Mouse (Mus musculus) liver, embryonic 15.5 days (tissue): ENCODE measurements around the gene Gm9844. TPM values are rescaled to one million over a fixed set of nuclear protein-coding genes. Genes with fewer than 3 reads are reported as not detected.
"Not testable (repeated sequence)": the region's sequence is repeated elsewhere in the genome, so short reads cannot be mapped to it uniquely, and the experiment has no call there.

Source experiments
- ATAC-seq: fragments of 200-750 bp; cut with Nextera tagmentation; 2 replicates; pipeline ENCODE4 v1.8.0; 2017; ENCODE audit warnings: moderate number of reproducible peaks, mild to moderate bottlenecking, moderate library complexity; ENCODE audit not compliant: insufficient read depth
- H3K27ac ChIP-seq: fragments of 300-500 bp; sonication (generic); replicated peaks from 2 replicates; pipeline ENCODE4 v1.5.1; 2015; ENCODE audit warnings: mild to moderate bottlenecking, inconsistent platforms
- H3K27me3 ChIP-seq: fragments of 300-500 bp; sonication (generic); 2 replicates; pipeline ENCODE4 v1.6.1; 2015; ENCODE audit warnings: mild to moderate bottlenecking, inconsistent platforms
- H3K36me3 ChIP-seq: fragments of 300-500 bp; sonication (generic); replicated peaks from 2 replicates; pipeline ENCODE4 v1.6.1; 2015; ENCODE audit warnings: moderate library complexity, mild to moderate bottlenecking, inconsistent platforms
- H3K4me1 ChIP-seq: fragments of 300-500 bp; sonication (generic); replicated peaks from 2 replicates; pipeline ENCODE4 v1.6.1; 2015; ENCODE audit warnings: inconsistent platforms
- H3K4me2 ChIP-seq: fragments of 300-500 bp; sonication (generic); 2 replicates; pipeline ENCODE4 v1.6.1; 2015; ENCODE audit warnings: moderate library complexity, mild to moderate bottlenecking, inconsistent platforms
- H3K4me3 ChIP-seq: fragments of 300-500 bp; sonication (generic); replicated peaks from 2 replicates; pipeline ENCODE4 v1.5.1; 2015; ENCODE audit warnings: mild to moderate bottlenecking, inconsistent platforms
- H3K9ac ChIP-seq: fragments of 300-500 bp; sonication (generic); 2 replicates; pipeline ENCODE4 v1.6.1; 2015; ENCODE audit warnings: moderate library complexity, mild to moderate bottlenecking, inconsistent platforms
- H3K9me3 ChIP-seq: fragments of 300-500 bp; sonication (generic); replicated peaks from 2 replicates; pipeline ENCODE4 v1.6.1; 2016; ENCODE audit warnings: inconsistent platforms
- WGBS: fragments of 180-500 bp; shearing (Covaris S2); methylation state at CpG from one replicate; pipeline ENCODE4 v1.1.7; 2015; ENCODE audit warnings: mixed read lengths; ENCODE audit not compliant: insufficient replicate concordance; 5-methylcytosine and 5-hydroxymethylcytosine counted together
- polyA plus RNA-seq: library from polyadenylated mRNA; unstranded; fragments of >200 nt; fragmentation: Nextera tagmentation; extraction: Ambion mirVana; gene quantifications from 2 replicates; pipeline ENCODE4 v1.2.1, GENCODE M21; 2015

Gm9844 gene
- 1.6 and 1.9 TPM in 2 replicates for polyA plus RNA-seq

DNA sequence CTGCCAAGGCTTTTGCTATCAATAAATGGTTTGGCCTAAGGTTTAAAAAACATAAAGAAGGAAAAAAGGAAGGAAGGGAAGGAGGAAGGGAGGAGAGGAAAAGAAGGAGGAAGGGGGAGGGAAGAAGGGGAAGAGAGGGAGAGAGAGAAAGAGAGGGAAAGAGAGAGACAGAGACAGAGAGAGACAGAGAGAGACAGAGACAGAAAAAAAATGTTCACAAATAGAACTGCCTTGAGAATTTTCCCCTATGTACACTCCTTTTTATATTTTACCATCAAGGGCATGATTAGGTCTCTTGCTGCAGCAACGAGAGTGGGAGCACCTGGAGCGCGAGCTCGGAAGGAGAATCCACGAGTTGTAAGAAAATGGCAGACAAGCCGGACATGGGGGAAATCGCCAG, at the start of gene Gm9844:
Gene Gm9844 (plus strand): TSS at position 301 of the 400 bp plus-strand sequence.
- H3K27ac ChIP-seq = peak within 1 kb of the TSS; percentile 38; the same call in 1 of the 2 replicates
- no peaks in the 10 kb centered on the region for H3K9me3 ChIP-seq
- ATAC-seq = no peak
- H3K27me3 ChIP-seq = peaks cover 20% of the 10 kb centered on the region
- H3K9ac ChIP-seq = 0 out of 2 replicates have a peak within 1 kb of the TSS, but pooled peaks have one; percentile 2
- H3K36me3 ChIP-seq = no peaks in the 10 kb centered on the region
- H3K4me1 ChIP-seq = peaks cover 64% of the 10 kb centered on the region
- H3K4me2 ChIP-seq = no peak within 1 kb of the TSS
- H3K4me3 ChIP-seq = no peak within 1 kb of the TSS
- WGBS = 72% methylated on average over 7 of the region's 7 CpGs

DNA sequence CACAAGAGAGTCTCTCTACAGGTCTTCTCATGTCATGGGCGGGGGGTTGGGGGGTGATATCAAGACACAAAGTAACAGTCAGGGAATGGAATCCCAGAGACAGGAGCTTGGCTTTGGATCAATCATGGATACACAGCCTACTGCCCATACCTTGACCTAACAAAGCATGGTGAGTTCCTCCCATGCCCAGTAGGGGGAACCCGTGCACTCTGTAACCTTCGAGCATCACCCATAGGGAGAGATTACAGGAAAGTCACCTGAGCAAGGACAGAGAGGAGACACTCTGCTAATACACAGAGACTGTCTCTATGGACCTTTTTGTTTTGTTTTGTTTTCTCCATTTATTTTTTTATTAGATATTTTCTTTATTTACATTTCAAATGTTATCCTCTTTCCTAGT, 44.5 kb upstream of the Gm9844 start:
- Histone ChIP-seq H3K4me2 (no peak overlapping the region), H3K4me1 (no peaks in the 10 kb centered on the region), H3K27me3 (no peaks in the 10 kb centered on the region), H3K9me3 (no peaks in the 10 kb centered on the region), H3K36me3 (no peaks in the 10 kb centered on the region), H3K4me3 (no peak overlapping the region), H3K27ac (no peak overlapping the region), H3K9ac (no peak overlapping the region)
- ATAC-seq = peak; percentile 69; the same call in 1 of the 2 replicates
- under 1% methylated on average over 3 of the region's 3 CpGs for WGBS

DNA sequence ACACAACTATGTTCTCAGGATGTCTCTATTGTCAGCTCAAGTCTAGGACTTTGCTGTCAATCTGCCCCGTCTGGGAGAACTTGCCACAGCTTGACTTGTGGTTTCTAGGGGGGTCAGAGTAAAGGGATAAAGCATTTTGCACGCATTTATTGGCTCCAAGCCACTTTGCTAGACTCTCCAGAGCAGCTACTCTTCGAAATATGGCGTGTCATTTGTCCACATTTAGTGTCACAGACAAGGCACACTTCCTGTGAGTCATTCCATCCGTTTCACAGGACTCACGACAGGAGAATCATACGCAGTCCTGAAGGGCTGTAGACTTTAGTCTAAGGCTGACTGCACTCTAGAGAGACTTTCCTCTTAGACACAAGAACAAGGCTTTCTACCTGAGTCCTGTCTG, 37.6 kb upstream of the Gm9844 start:
- no peak for ATAC-seq
- Histone ChIP-seq H3K4me1 (no peaks in the 10 kb centered on the region), H3K27me3 (no peaks in the 10 kb centered on the region), H3K36me3 (no peaks in the 10 kb centered on the region), H3K4me2 (no peak overlapping the region), H3K9ac (no peak overlapping the region), H3K4me3 (no peak overlapping the region), H3K27ac (no peak overlapping the region), H3K9me3 (no peaks in the 10 kb centered on the region)
- WGBS = 23% methylated on average over 7 of the region's 7 CpGs

DNA sequence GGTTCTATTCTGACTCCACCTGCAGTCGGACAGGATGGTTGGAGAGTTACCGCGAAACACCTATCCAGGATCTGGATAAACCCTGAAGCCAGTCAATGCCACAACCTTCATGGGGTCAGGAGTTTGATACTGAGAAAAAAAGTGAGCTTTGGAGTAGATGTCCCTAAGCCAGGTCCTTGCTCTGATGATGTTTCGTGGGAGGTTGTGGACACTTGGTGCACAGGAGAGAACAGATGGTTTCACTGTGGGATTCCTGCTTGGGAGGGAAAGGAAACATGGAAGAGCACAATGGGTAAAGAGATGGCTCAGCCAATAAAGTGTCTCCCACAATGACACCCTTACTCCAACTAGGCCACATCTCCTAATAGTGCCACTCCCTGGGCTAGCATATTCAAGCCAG, 34.8 kb upstream of the Gm9844 start:
- H3K9me3 ChIP-seq = no peaks in the 10 kb centered on the region
- no peak for ATAC-seq
- no peak overlapping the region for H3K4me3 ChIP-seq
- H3K4me2 ChIP-seq = no peak overlapping the region
- no peaks in the 10 kb centered on the region; the same call in 1 of the 2 replicates for H3K27me3 ChIP-seq
- WGBS = 72% methylated on average over 4 of the region's 4 CpGs
- no peaks in the 10 kb centered on the region for H3K36me3 ChIP-seq
- no peaks in the 10 kb centered on the region for H3K4me1 ChIP-seq
- H3K27ac ChIP-seq = no peak overlapping the region
- no peak overlapping the region for H3K9ac ChIP-seq

DNA sequence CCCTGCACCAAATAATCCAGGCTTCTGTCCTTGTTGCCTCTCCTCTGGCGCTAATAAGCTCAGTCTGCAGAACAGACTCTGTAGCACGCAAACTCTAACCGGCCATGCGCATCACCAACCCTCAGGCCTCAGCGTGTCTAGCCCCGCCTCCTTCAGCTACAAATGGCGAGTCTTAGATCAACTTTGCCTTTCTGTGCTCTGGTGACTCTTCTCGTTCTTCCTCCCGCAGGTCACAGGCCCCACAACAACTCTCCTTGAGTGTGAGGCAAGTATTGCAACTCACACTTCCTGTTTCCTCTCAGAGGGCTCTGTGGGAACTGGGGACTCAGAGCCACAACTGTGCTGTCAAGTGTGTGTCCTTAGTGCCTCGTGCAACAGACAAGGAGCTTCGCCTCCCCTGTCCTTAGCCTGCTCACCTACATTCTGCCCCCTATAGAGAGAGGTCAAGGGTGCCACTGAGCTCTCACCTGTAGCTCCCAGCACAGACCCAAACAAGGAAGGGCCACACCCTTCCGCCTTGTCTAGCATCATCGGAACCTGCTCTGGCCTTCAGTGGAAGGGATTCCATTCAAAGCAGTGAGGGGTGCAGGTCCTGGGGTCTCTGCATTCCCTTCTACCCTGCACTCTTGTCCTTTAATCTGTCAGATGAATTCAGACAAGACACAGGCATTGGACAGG, 23.1 kb upstream of the Gm9844 start:
- not testable (repeated sequence) for H3K9me3 ChIP-seq, ATAC-seq, H3K4me1 ChIP-seq, H3K4me2 ChIP-seq, H3K4me3 ChIP-seq, H3K9ac ChIP-seq, H3K27me3 ChIP-seq, H3K36me3 ChIP-seq
- 40% methylated on average over 12 of the region's 13 CpGs for WGBS
- peak overlapping the region; percentile 55; the same call in 1 of the 2 replicates for H3K27ac ChIP-seq

DNA sequence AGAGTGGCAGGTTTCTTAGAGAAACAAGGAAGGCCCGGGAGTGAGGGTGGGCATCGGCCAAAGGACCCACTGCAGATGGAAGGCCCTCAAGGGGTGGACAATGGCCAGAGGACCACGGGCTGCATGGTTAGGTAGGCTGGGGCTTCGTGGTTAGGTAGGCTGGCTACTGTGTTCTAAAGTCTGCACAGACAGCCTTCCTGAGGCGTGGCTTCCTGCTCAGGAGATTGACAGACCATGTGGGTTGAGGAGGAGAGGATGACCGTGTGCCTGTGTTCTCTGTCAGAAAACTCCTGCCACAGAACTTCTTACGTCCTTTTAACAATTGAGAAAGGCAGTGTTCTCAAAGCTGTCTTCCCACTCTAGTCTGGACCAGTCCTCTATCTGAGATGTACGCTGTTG, 22.6 kb upstream of the Gm9844 start:
- H3K27me3 ChIP-seq = no peaks in the 10 kb centered on the region
- H3K9me3 ChIP-seq = no peaks in the 10 kb centered on the region
- WGBS = 37% methylated on average over 8 of the region's 8 CpGs
- H3K36me3 ChIP-seq = no peaks in the 10 kb centered on the region
- H3K4me1 ChIP-seq = no peaks in the 10 kb centered on the region
- H3K9ac ChIP-seq = no peak overlapping the region
- no peak overlapping the region for H3K4me3 ChIP-seq
- no peak for ATAC-seq
- peak overlapping the region; percentile 55; the same call in 1 of the 2 replicates for H3K27ac ChIP-seq
- no peak overlapping the region for H3K4me2 ChIP-seq

DNA sequence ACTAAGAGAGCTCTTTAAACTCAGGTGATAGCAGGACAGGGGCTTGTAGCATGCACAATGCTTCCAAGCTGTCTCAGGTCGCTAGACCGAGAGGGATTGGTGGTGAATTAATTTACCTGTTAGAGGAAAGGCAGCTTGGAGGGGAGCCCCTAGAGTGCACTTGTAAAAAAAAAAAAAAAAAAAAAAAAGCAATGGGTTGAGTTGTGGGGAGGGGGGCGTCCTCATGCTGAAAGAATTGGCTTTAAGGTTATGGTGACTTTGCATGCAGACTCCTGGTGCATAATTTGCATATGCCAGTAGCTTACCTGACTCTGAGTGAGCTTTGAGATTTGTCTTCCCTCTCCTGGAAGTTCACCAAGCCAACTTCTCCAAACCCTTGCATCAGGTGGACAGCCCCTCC, 21.7 kb upstream of the Gm9844 start:
- H3K9me3 ChIP-seq = no peaks in the 10 kb centered on the region
- no peak overlapping the region for H3K27ac ChIP-seq
- 62% methylated on average over 3 of the region's 3 CpGs for WGBS
- no peak overlapping the region for H3K4me3 ChIP-seq
- no peak overlapping the region for H3K4me2 ChIP-seq
- no peaks in the 10 kb centered on the region for H3K36me3 ChIP-seq
- H3K4me1 ChIP-seq = peaks cover 4% of the 10 kb centered on the region
- H3K9ac ChIP-seq = no peak overlapping the region
- ATAC-seq = no peak
- no peaks in the 10 kb centered on the region for H3K27me3 ChIP-seq

DNA sequence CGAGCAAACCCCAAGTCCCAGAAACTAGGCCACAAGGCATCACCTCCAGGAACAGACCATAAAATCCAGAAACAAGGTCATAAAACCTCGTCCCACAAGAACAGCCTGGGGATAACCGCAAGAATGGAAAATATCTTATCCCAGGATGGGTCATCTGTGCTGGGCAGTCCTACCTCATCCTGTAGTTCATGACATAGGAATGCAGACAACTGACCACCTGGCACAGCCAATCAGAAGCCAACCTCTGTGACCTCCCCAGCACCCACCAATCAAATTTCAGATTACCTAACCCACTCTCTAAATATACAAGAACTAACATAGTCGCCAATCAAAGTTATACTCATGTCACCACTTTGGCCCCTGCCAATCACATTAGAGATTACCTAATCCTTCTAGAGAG, 21.0 kb upstream of the Gm9844 start:
- ATAC-seq = no peak
- peaks cover 11% of the 10 kb centered on the region for H3K4me1 ChIP-seq
- no peak overlapping the region for H3K4me3 ChIP-seq
- H3K4me2 ChIP-seq = no peak overlapping the region
- H3K9me3 ChIP-seq = no peaks in the 10 kb centered on the region
- 61% methylated on average over 4 of the region's 4 CpGs for WGBS
- no peak overlapping the region for H3K9ac ChIP-seq
- H3K36me3 ChIP-seq = no peaks in the 10 kb centered on the region
- H3K27me3 ChIP-seq = no peaks in the 10 kb centered on the region
- no peak overlapping the region for H3K27ac ChIP-seq

DNA sequence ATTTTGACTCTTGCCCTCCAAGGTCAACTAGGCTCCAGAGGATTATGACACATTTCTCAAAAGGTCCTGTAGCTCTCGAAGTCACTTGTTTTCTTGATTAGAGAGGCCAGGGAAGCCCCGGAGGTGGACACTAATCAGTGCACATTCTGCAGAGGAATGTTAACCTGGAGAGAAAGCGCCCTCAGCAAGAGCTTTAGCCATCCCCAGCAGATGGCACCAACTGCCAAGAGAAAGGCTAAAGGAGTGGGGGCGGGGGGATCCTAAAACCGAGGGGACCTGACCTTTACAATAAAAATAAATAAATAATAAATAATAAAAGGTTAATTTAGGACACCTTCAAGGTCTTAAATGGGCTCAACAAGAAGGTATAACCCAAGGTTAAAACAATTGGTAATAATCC, 17.9 kb upstream of the Gm9844 start:
- Histone ChIP-seq H3K9ac (no peak overlapping the region), H3K27me3 (no peaks in the 10 kb centered on the region), H3K4me2 (no peak overlapping the region), H3K9me3 (no peaks in the 10 kb centered on the region), H3K27ac (no peak overlapping the region), H3K36me3 (no peaks in the 10 kb centered on the region), H3K4me3 (no peak overlapping the region), H3K4me1 (peaks cover 25% of the 10 kb centered on the region)
- no peak for ATAC-seq
- 45% methylated on average over 5 of the region's 5 CpGs for WGBS

DNA sequence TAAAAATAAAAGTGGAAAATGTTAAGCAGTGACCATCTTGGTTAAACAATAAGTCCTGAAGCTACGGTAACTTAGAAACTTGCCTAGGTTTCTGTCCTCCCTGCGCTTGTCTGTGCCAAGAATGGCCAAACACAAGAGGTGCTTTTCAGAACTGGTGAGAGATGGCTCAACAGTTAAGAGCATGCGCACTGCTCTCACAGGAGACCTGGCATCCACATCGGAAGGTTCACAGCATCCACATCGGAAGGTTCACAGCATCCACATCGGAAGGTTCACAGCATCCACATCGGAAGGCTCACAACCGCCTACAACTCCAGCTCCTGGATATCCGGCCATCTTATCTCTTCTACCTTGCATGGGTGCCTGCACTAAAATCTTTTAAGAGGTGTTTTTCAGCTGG, 16.8 kb upstream of the Gm9844 start:
- H3K27me3 ChIP-seq = no peaks in the 10 kb centered on the region
- WGBS = 74% methylated on average over 9 of the region's 9 CpGs

DNA sequence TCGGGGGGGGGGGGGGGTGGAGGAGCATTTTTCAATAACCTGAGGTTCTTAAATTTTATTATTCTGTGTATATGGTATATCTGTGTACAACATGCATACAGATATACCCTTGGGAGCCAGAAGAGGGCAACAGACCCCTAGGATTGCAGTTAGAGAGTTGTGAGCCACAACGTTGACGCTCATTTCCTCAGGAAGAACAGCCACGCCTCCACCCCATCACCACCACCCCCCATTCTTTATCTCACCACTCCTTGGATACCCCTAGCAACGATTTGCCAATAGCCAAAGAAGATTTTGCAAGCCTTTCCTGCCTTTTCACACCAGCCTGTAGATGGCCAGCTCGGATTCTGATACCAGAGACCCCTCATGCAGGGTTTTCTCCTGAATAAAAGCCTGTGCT, 16.3 kb upstream of the Gm9844 start:
- ATAC-seq = peak; percentile 53
- H3K4me3 ChIP-seq = no peak overlapping the region
- H3K27me3 ChIP-seq = no peaks in the 10 kb centered on the region
- no peaks in the 10 kb centered on the region for H3K9me3 ChIP-seq
- H3K27ac ChIP-seq = peak overlapping the region; percentile 4; the same call in 1 of the 2 replicates
- peaks cover 41% of the 10 kb centered on the region for H3K4me1 ChIP-seq
- H3K36me3 ChIP-seq = no peaks in the 10 kb centered on the region
- WGBS = under 1% methylated on average over 6 of the region's 6 CpGs
- no peak overlapping the region for H3K9ac ChIP-seq
- peak overlapping the region; percentile 2; the same call in 1 of the 2 replicates for H3K4me2 ChIP-seq

More for the DNA sequence above, 16.8 kb upstream of the Gm9844 start:
- H3K4me1 ChIP-seq = peaks cover 36% of the 10 kb centered on the region
- H3K9me3 ChIP-seq = no peaks in the 10 kb centered on the region
- no peak overlapping the region for H3K9ac ChIP-seq
- no peak for ATAC-seq
- H3K4me2 ChIP-seq = no peak overlapping the region
- H3K36me3 ChIP-seq = no peaks in the 10 kb centered on the region
- H3K27ac ChIP-seq = no peak overlapping the region
- no peak overlapping the region for H3K4me3 ChIP-seq

DNA sequence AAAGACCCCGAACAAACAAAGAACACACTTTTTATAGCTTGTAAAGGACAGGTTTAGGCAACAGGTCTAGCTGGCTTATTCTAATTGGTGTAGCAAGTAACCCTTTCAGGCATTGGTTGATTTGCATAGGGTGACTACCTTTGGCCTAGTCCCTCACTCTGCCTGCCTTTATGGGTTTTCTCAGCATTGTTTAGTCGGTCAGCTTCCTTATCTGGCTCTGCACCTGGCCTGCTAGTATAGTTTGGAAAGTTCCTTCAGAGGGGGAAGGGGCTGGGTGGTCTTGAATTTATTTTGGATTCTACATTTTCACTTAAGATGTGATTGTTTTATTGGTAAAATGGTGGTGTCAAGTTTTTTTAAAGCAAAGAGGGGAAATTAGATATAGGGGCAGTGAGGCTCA, 15.4 kb upstream of the Gm9844 start:
- peak overlapping the region; percentile 4; the same call in 1 of the 2 replicates for H3K27ac ChIP-seq
- not testable (repeated sequence) for H3K4me2 ChIP-seq, H3K4me3 ChIP-seq, H3K9ac ChIP-seq, ATAC-seq, H3K9me3 ChIP-seq, H3K36me3 ChIP-seq, H3K27me3 ChIP-seq
- WGBS = 23% methylated on average over 2 of the region's 2 CpGs
- peaks cover 50% of the 10 kb centered on the region for H3K4me1 ChIP-seq
